Mouse (Mus musculus): ENCODE results near the gene Hs6st2.

Hs6st2 gene

GRCm38 (mm10) chrX:51681756-51682155 is at the start of gene Hs6st2:
Gene Hs6st2, minus strand, starts transcription at chrX:51681856.
- DNase-seq (ENCODE audit: low read depth, low spot score): no peak

- no peak for DNase-seq (ENCODE audit: low read depth, low spot score)
Observed at GRCm38 (mm10) chrX:51714086-51714745, 32.6 kb upstream of the Hs6st2 start.

GRCm38 (mm10) chrX:51712996-51713395 is 31.3 kb upstream of the Hs6st2 start:
- no peak for DNase-seq (ENCODE audit: low read depth, low spot score)

GRCm38 (mm10) chrX:51702823-51703222 is 21.2 kb upstream of the Hs6st2 start:
- DNase-seq (ENCODE audit: low read depth, low spot score): no peak

- no peak for DNase-seq (ENCODE audit: low read depth, low spot score)
Observed at GRCm38 (mm10) chrX:51699079-51699478, 17.4 kb upstream of the Hs6st2 start.

GRCm38 (mm10) chrX:51686048-51686949 is 4.6 kb upstream of the Hs6st2 start:
- DNase-seq (ENCODE audit: low read depth, low spot score): no peak

GRCm38 (mm10) chrX:51684336-51685056 is 2.8 kb upstream of the Hs6st2 start:
- DNase-seq (ENCODE audit: low read depth, low spot score): no peak

- DNase-seq (ENCODE audit: low read depth, low spot score): no peak
Observed at GRCm38 (mm10) chrX:51681170-51681667, 437 bp downstream of the Hs6st2 start.

- DNase-seq (ENCODE audit: low read depth, low spot score): peak; percentile 28
Observed at GRCm38 (mm10) chrX:51680428-51681169, 1.1 kb downstream of the Hs6st2 start.

GRCm38 (mm10) chrX:51679601-51680427 is 1.8 kb downstream of the Hs6st2 start:
- DNase-seq (ENCODE audit: low read depth, low spot score): no peak

- DNase-seq (ENCODE audit: low read depth, low spot score): no peak
Observed at GRCm38 (mm10) chrX:51658236-51658635, 23.4 kb downstream of the Hs6st2 start.

- DNase-seq (ENCODE audit: low read depth, low spot score): no peak
Observed at GRCm38 (mm10) chrX:51642661-51643257, 38.9 kb downstream of the Hs6st2 start.

- no peak for DNase-seq (ENCODE audit: low read depth, low spot score)
Observed at GRCm38 (mm10) chrX:51635756-51636155, 45.9 kb downstream of the Hs6st2 start.

GRCm38 (mm10) chrX:51631376-51631775 is 50.3 kb downstream of the Hs6st2 start:
- DNase-seq (ENCODE audit: low read depth, low spot score): no peak

GRCm38 (mm10) chrX:51614384-51615004 is 67.2 kb downstream of the Hs6st2 start:
- DNase-seq (ENCODE audit: low read depth, low spot score): no peak

GRCm38 (mm10) chrX:51610743-51611142 is 70.9 kb downstream of the Hs6st2 start:
- DNase-seq (ENCODE audit: low read depth, low spot score): peak; percentile 20

- no peak for DNase-seq (ENCODE audit: low read depth, low spot score)
Observed at GRCm38 (mm10) chrX:51606231-51606863, 75.3 kb downstream of the Hs6st2 start.

- no peak for DNase-seq (ENCODE audit: low read depth, low spot score)
Observed at GRCm38 (mm10) chrX:51592751-51593150, 88.9 kb downstream of the Hs6st2 start.

- DNase-seq (ENCODE audit: low read depth, low spot score): no peak
Observed at GRCm38 (mm10) chrX:51590448-51591010, 91.1 kb downstream of the Hs6st2 start.

Measured in brain, embryonic 18.5 days (tissue).